ENCODE assay signal across 8 mouse cellular contexts in genomic region chr17:34564796-34565195, GRCm38 (mm10). TPM values are rescaled to one million over a fixed set of nuclear protein-coding genes. Genes with fewer than 3 reads are reported as not detected.
DNase-seq lines count a peak whose midpoint lies in the region; ATAC-seq and TF ChIP-seq lines count a peak whose summit lies in the region.

No protein-coding gene starts in this region.

- no peak for TF ChIP-seq CTCF in lung, postnatal 0 days (IDR thresholded peaks at IDR 0.05)

- peak overlapping the region; percentile 77 for H3K27ac ChIP-seq in heart, embryonic 10.5 days
- peak overlapping the region; percentile 95 for H3K27ac ChIP-seq in lung, postnatal 0 days (ENCODE audit: low read length)

- H3K4me3 ChIP-seq in heart, embryonic 10.5 days: peak overlapping the region; percentile 36
- peak overlapping the region; percentile 29 for H3K4me3 ChIP-seq in lung, postnatal 0 days (ENCODE audit: low read depth, low read length)

- H3K27me3 ChIP-seq in heart, embryonic 10.5 days (ENCODE audit: insufficient read depth, poor library complexity, severe bottlenecking): peaks cover 40% of the 10 kb centered on the region
- no peaks in the 10 kb centered on the region for H3K27me3 ChIP-seq in lung, postnatal 0 days (replicated peaks; ENCODE audit: insufficient read depth, low read length)

- H3K9ac ChIP-seq in lung, postnatal 0 days (replicated peaks; ENCODE audit: low read depth): 0 out of 2 replicates have a peak overlapping the region, but pooled peaks have one; percentile 35

- 0 out of 2 replicates have a peak, but pooled peaks cover under 1% of the 10 kb centered on the region for H3K36me3 ChIP-seq in heart, embryonic 10.5 days
- no peaks in the 10 kb centered on the region for H3K36me3 ChIP-seq in lung, postnatal 0 days (ENCODE audit: insufficient read depth, low read length)

- peaks cover 24% of the 10 kb centered on the region for H3K4me1 ChIP-seq in heart, embryonic 10.5 days
- no peaks in the 10 kb centered on the region for H3K4me1 ChIP-seq in lung, postnatal 0 days (ENCODE audit: insufficient read depth, low read depth, low read length)

- H3K9me3 ChIP-seq in heart, embryonic 10.5 days: no peaks in the 10 kb centered on the region
- H3K9me3 ChIP-seq in lung, postnatal 0 days (ENCODE audit: low read length): no peaks in the 10 kb centered on the region

- WGBS in heart, embryonic 10.5 days: 33% methylated on average over 3 of the region's 3 CpGs
- 15% methylated on average over 3 of the region's 3 CpGs for WGBS in lung, postnatal 0 days

- peak; percentile 72 for ATAC-seq in lung, postnatal 0 days

- peak; percentile 76 for TF ChIP-seq EP300 in lung, postnatal 0 days (IDR thresholded peaks at IDR 0.05)

- H3K4me2 ChIP-seq in lung, postnatal 0 days (replicated peaks; ENCODE audit: low read depth, low read length): peak overlapping the region; percentile 51

- peak; percentile 49 for DNase-seq in adrenal gland, adult 2 months
- no peak for DNase-seq in adrenal gland, adult 18-20 months (ENCODE audit: low spot score in 2 of 2)
- no peak for DNase-seq in heart, embryonic 10.5 days (ENCODE audit: low spot score)
- peak; percentile 40 to 58 for DNase-seq in kidney, adult 8-10 months
- DNase-seq in lung, postnatal 0 days (ENCODE audit: low spot score): peak; percentile 76
- DNase-seq in urinary bladder, adult 18-20 months (ENCODE audit: low spot score in 2 of 2): no peak
- no peak for DNase-seq in embryo, embryonic 9.5 days (ENCODE audit: extremely low spot score)
- no peak for DNase-seq in layer of hippocampus, adult 18-20 months (ENCODE audit: low spot score in 2 of 2)

RNA-seq across cellular contexts. Expression of gene Notch4, which starts 0.7 kb away (rescaled TPM):
- total RNA-seq in adrenal gland, adult 2 months (2021): 10 to 100 TPM; 22.1 to 24.6 TPM
- polyA plus RNA-seq in adrenal gland, adult 2 months (2012; rRNA removed): 78.6 and 90.4 TPM in 2 replicates
- total RNA-seq in adrenal gland, adult 18-20 months (2021): 10 to 100 TPM; 26.2 to 31.5 TPM
- polyA plus RNA-seq in heart, embryonic 10.5 days (2016; fragmentation: Nextera tagmentation; extraction: Ambion mirVana): 6.4 and 8.4 TPM in 2 replicates
- 21.1 and 24.8 TPM in 2 replicates for polyA plus RNA-seq in lung, postnatal 0 days (2015; fragmentation: Nextera tagmentation; extraction: Ambion mirVana)
- total RNA-seq in layer of hippocampus, adult 18-20 months (2021): 1 to 10 TPM; 9.0 TPM

RNA-seq across cellular contexts. Expression of gene Gpsm3, which starts 24.8 kb away (rescaled TPM):
- 1 to 10 TPM; 4.3 to 7.4 TPM for total RNA-seq in adrenal gland, adult 2 months (2021)
- 8.0 and 10.0 TPM in 2 replicates for polyA plus RNA-seq in adrenal gland, adult 2 months (2012; rRNA removed)
- 1 to 10 TPM; 4.8 to 7.3 TPM for total RNA-seq in adrenal gland, adult 18-20 months (2021)
- polyA plus RNA-seq in heart, embryonic 10.5 days (2016; fragmentation: Nextera tagmentation; extraction: Ambion mirVana): 6.8 and 11.0 TPM in 2 replicates
- 34.7 and 41.0 TPM in 2 replicates for polyA plus RNA-seq in lung, postnatal 0 days (2015; fragmentation: Nextera tagmentation; extraction: Ambion mirVana)
- 1 to 10 TPM; 1.8 to 2.2 TPM for total RNA-seq in layer of hippocampus, adult 18-20 months (2021)

RNA-seq across cellular contexts. Expression of gene Pbx2, which starts 26.3 kb away (rescaled TPM):
- 10 to 100 TPM; 35.2 to 42.7 TPM for total RNA-seq in adrenal gland, adult 2 months (2021)
- polyA plus RNA-seq in adrenal gland, adult 2 months (2012; rRNA removed): 43.4 and 45.6 TPM in 2 replicates
- 10 to 100 TPM; 32.4 to 40.9 TPM for total RNA-seq in adrenal gland, adult 18-20 months (2021)
- polyA plus RNA-seq in heart, embryonic 10.5 days (2016; fragmentation: Nextera tagmentation; extraction: Ambion mirVana): 10.2 and 16.6 TPM in 2 replicates
- 15.0 and 15.6 TPM in 2 replicates for polyA plus RNA-seq in lung, postnatal 0 days (2015; fragmentation: Nextera tagmentation; extraction: Ambion mirVana)
- total RNA-seq in layer of hippocampus, adult 18-20 months (2021): 10 to 100 TPM; 67.3 to 69.1 TPM

RNA-seq across cellular contexts. Expression of gene Ager, which starts 32.9 kb away (rescaled TPM):
- total RNA-seq in adrenal gland, adult 2 months (2021): under 1 TPM; 0.84 to 0.86 TPM
- 1.3 and 1.5 TPM in 2 replicates for polyA plus RNA-seq in adrenal gland, adult 2 months (2012; rRNA removed)
- under 1 TPM; 0.73 to 0.86 TPM for total RNA-seq in adrenal gland, adult 18-20 months (2021)
- 5.3 and 5.6 TPM in 2 replicates for polyA plus RNA-seq in heart, embryonic 10.5 days (2016; fragmentation: Nextera tagmentation; extraction: Ambion mirVana)
- polyA plus RNA-seq in lung, postnatal 0 days (2015; fragmentation: Nextera tagmentation; extraction: Ambion mirVana): 3,782 and 4,046 TPM in 2 replicates
- under 1 TPM; 0.61 to 0.67 TPM for total RNA-seq in layer of hippocampus, adult 18-20 months (2021)

RNA-seq across cellular contexts. Expression of gene Rnf5, which starts 38.7 kb away (rescaled TPM):
- 10 to 100 TPM; 77.8 to 92.0 TPM for total RNA-seq in adrenal gland, adult 2 months (2021)
- 90.8 and 115 TPM in 2 replicates for polyA plus RNA-seq in adrenal gland, adult 2 months (2012; rRNA removed)
- 10 to 100 TPM; 71.8 to 86.7 TPM for total RNA-seq in adrenal gland, adult 18-20 months (2021)
- 139 and 157 TPM in 2 replicates for polyA plus RNA-seq in heart, embryonic 10.5 days (2016; fragmentation: Nextera tagmentation; extraction: Ambion mirVana)
- 81.5 and 84.1 TPM in 2 replicates for polyA plus RNA-seq in lung, postnatal 0 days (2015; fragmentation: Nextera tagmentation; extraction: Ambion mirVana)
- 10 to 100 TPM; 81.8 to 81.9 TPM for total RNA-seq in layer of hippocampus, adult 18-20 months (2021)

Comparison
In these comparisons a context has a peak if more than half of its experiments do, and no peak if none do; other contexts are left out.
1. DNase-seq: peak in adrenal gland, adult 2 months (single experiment), kidney, adult 8-10 months (2 of 2) and lung, postnatal 0 days (single experiment); none in adrenal gland, adult 18-20 months (0 of 2), heart, embryonic 10.5 days (single experiment), urinary bladder, adult 18-20 months (0 of 2), embryo, embryonic 9.5 days (single experiment) and layer of hippocampus, adult 18-20 months (0 of 2).